Mouse (Mus musculus) megakaryocyte progenitor cell, adult 5-6 weeks (primary cell): ENCODE data around the gene Prickle4. TPM values are rescaled to one million over a fixed set of nuclear protein-coding genes. Genes with fewer than 3 reads are reported as not detected.
"Not testable (repeated sequence)": the region's sequence is repeated elsewhere in the genome, so short reads cannot be mapped to it uniquely, and the experiment has no call there.

ENCODE experiments used
- ATAC-seq: replicated peaks from 2 replicates; pipeline ENCODE4 v1.8.0; 2016; ENCODE audit warnings: mild to moderate bottlenecking, moderate TSS enrichment, inconsistent platforms; ENCODE audit not compliant: poor library complexity
- total RNA-seq, 2 experiments: library from RNA; stranded (forward) in 1 of 2; stranded (reverse) in 1 of 2; fragments of 157-497, 149-512 nt in 1 of 2; fragments of 200-1000 nt in 1 of 2; gene quantifications; 2 replicates each; pipeline versions ENCODE4 v1.2.3 to v1.2.4; 2015 to 2017

Gene Prickle4
- total RNA-seq, 2 experiments from 2014 or later, result 0.33 to 0.64 TPM

GRCm38 (mm10) chr17:47672311-47673111, 22.0 kb downstream of the Prickle4 start:
- ATAC-seq, result peak; percentile 62

GRCm38 (mm10) chr17:47671988-47672310, 22.6 kb downstream of the Prickle4 start:
- ATAC-seq, result no peak

GRCm38 (mm10) chr17:47669166-47669565, 25.4 kb downstream of the Prickle4 start:
- ATAC-seq, result no peak

GRCm38 (mm10) chr17:47664474-47664873, 30.1 kb downstream of the Prickle4 start:
- no peak for ATAC-seq

- no peak for ATAC-seq
These were observed 31.4 kb downstream of the Prickle4 start for GRCm38 (mm10) chr17:47663009-47663713.

- no peak for ATAC-seq
These were observed 35.7 kb downstream of the Prickle4 start for GRCm38 (mm10) chr17:47658741-47659243.

- no peak for ATAC-seq
These were observed 36.6 kb downstream of the Prickle4 start for GRCm38 (mm10) chr17:47657901-47658300.

GRCm38 (mm10) chr17:47655697-47656096, 38.8 kb downstream of the Prickle4 start:
- ATAC-seq, result no peak

GRCm38 (mm10) chr17:47654346-47654745, 40.2 kb downstream of the Prickle4 start:
- ATAC-seq, result not testable (repeated sequence)

- ATAC-seq, result no peak
These were observed 42.6 kb downstream of the Prickle4 start for GRCm38 (mm10) chr17:47651953-47652352.

GRCm38 (mm10) chr17:47648966-47649365, 45.6 kb downstream of the Prickle4 start:
- no peak for ATAC-seq

- peak; percentile 100 for ATAC-seq
These were observed 47.9 kb downstream of the Prickle4 start for GRCm38 (mm10) chr17:47646683-47647082.

GRCm38 (mm10) chr17:47642992-47643391, 51.5 kb downstream of the Prickle4 start:
- ATAC-seq, result no peak

Other genes with a start within 250 kb of the Prickle4 start
- 14.7 and 19.1 TPM in 2 replicates for gene Taf8, start 192.4 kb downstream of the Prickle4 start, total RNA-seq (2015)
- gene Taf8, start 192.4 kb downstream of the Prickle4 start, total RNA-seq (2017), result 32.1 and 33.4 TPM in 2 replicates
- gene Ccnd3, start 189.7 kb downstream of the Prickle4 start, total RNA-seq (2015), result 95.3 and 100 TPM in 2 replicates
- gene Ccnd3, start 189.7 kb downstream of the Prickle4 start, total RNA-seq (2017), result 51.4 and 53.8 TPM in 2 replicates
- gene Bysl, start 83.2 kb downstream of the Prickle4 start, total RNA-seq (2015), result 9.8 and 11.6 TPM in 2 replicates
- gene Bysl, start 83.2 kb downstream of the Prickle4 start, total RNA-seq (2017), result 15.4 and 16.0 TPM in 2 replicates
- 20.4 and 23.8 TPM in 2 replicates for gene Med20, start 83.2 kb downstream of the Prickle4 start, total RNA-seq (2015)
- 37.7 and 40.7 TPM in 2 replicates for gene Med20, start 83.2 kb downstream of the Prickle4 start, total RNA-seq (2017)
- gene Gm20517, start 83.1 kb downstream of the Prickle4 start, total RNA-seq (2015), result 0.56 and 2.2 TPM in 2 replicates
- 3.4 and 3.6 TPM in 2 replicates for gene Gm20517, start 83.1 kb downstream of the Prickle4 start, total RNA-seq (2017)
- gene Usp49, start 64.0 kb downstream of the Prickle4 start, total RNA-seq (2015), result 4.8 and 5.9 TPM in 2 replicates
- 4.5 and 6.4 TPM in 2 replicates for gene Usp49, start 64.0 kb downstream of the Prickle4 start, total RNA-seq (2017)
- 194 and 226 TPM in 2 replicates for gene Tomm6, start 6.3 kb downstream of the Prickle4 start, total RNA-seq (2015)
- 49.9 and 72.6 TPM in 2 replicates for gene Tomm6, start 6.3 kb downstream of the Prickle4 start, total RNA-seq (2017)
- 0.22 and 0.72 TPM in 2 replicates for gene Frs3, start 5.7 kb downstream of the Prickle4 start, total RNA-seq (2015)
- gene Frs3, start 5.7 kb downstream of the Prickle4 start, total RNA-seq (2017), result 0.12 and 0.61 TPM in 2 replicates
- 0.54 TPM in 1 of 2 replicates, not detected in the other for gene Gm21981, start 281 bp downstream of the Prickle4 start, total RNA-seq (2015)
- gene Gm21981, start 281 bp downstream of the Prickle4 start, total RNA-seq (2017), result not detected in 2 replicates
- gene Pgc, start 32.1 kb upstream of the Prickle4 start, total RNA-seq (2015), result not detected in 2 replicates
- gene Pgc, start 32.1 kb upstream of the Prickle4 start, total RNA-seq (2017), result not detected in 2 replicates
- gene Tfeb, start 42.3 kb upstream of the Prickle4 start, total RNA-seq (2015), result 6.5 and 7.5 TPM in 2 replicates
- gene Tfeb, start 42.3 kb upstream of the Prickle4 start, total RNA-seq (2017), result 7.5 and 10.9 TPM in 2 replicates
- gene Mdfi, start 140.0 kb upstream of the Prickle4 start, total RNA-seq (2015), result 2.9 and 4.1 TPM in 2 replicates
- 1.5 and 3.8 TPM in 2 replicates for gene Mdfi, start 140.0 kb upstream of the Prickle4 start, total RNA-seq (2017)
- gene Foxp4, start 229.9 kb upstream of the Prickle4 start, total RNA-seq (2015), result 20.1 and 21.3 TPM in 2 replicates
- 3.2 and 4.0 TPM in 2 replicates for gene Foxp4, start 229.9 kb upstream of the Prickle4 start, total RNA-seq (2017)